Mouse (Mus musculus) embryonic facial prominence, embryonic 13.5 days (tissue): ENCODE measurements around the gene Runx3. TPM values are rescaled to one million over a fixed set of nuclear protein-coding genes. Genes with fewer than 3 reads are reported as not detected.

Experiments
- ATAC-seq: fragments of 200-750 bp; cut with Nextera tagmentation; 2 replicates; pipeline ENCODE4 v1.8.0; 2017; ENCODE audit warnings: low read depth; ENCODE audit not compliant: insufficient number of reproducible peaks, insufficient read depth, low FRiP score, low TSS enrichment
- H3K27ac ChIP-seq: fragments of 300-500 bp; sonication (generic); 2 replicates; pipeline ENCODE4 v1.5.1; 2015; ENCODE audit warnings: moderate library complexity, mild to moderate bottlenecking, inconsistent platforms
- H3K27me3 ChIP-seq: fragments of 300-500 bp; sonication (generic); 2 replicates; pipeline ENCODE4 v1.6.1; 2015; ENCODE audit warnings: mild to moderate bottlenecking, inconsistent platforms
- H3K36me3 ChIP-seq: fragments of 300-500 bp; sonication (generic); 2 replicates; pipeline ENCODE4 v1.6.1; 2015; ENCODE audit warnings: mild to moderate bottlenecking, inconsistent platforms
- H3K4me1 ChIP-seq: fragments of 300-500 bp; sonication (generic); 2 replicates; pipeline ENCODE4 v1.6.1; 2015; ENCODE audit warnings: inconsistent platforms
- H3K4me2 ChIP-seq: fragments of 300-500 bp; sonication (generic); 2 replicates; pipeline ENCODE4 v1.6.1; 2015; ENCODE audit warnings: moderate library complexity, mild to moderate bottlenecking, inconsistent platforms
- H3K4me3 ChIP-seq: fragments of 300-500 bp; sonication (generic); 2 replicates; pipeline ENCODE4 v1.5.1; 2015; ENCODE audit warnings: mild to moderate bottlenecking, inconsistent platforms
- H3K9ac ChIP-seq: fragments of 300-500 bp; sonication (generic); 2 replicates; pipeline ENCODE4 v1.6.1; 2015; ENCODE audit warnings: mild to moderate bottlenecking, inconsistent platforms
- H3K9me3 ChIP-seq: fragments of 300-500 bp; sonication (generic); 2 replicates; pipeline ENCODE4 v1.6.1; 2016; ENCODE audit warnings: inconsistent platforms
- WGBS: fragments of 180-500 bp; shearing (Covaris S2); methylation state at CpG from one replicate; pipeline ENCODE4 v1.1.7; 2015; ENCODE audit warnings: mixed read lengths; 5-methylcytosine and 5-hydroxymethylcytosine counted together
- polyA plus RNA-seq: library from polyadenylated mRNA; unstranded; fragments of >200 nt; fragmentation: Nextera tagmentation; extraction: Ambion mirVana; gene quantifications from 2 replicates; pipeline ENCODE4 v1.2.1, GENCODE M21; 2015

Runx3 gene
- polyA plus RNA-seq, 1 experiment from 2014 or later, result 3.1 TPM

DNA sequence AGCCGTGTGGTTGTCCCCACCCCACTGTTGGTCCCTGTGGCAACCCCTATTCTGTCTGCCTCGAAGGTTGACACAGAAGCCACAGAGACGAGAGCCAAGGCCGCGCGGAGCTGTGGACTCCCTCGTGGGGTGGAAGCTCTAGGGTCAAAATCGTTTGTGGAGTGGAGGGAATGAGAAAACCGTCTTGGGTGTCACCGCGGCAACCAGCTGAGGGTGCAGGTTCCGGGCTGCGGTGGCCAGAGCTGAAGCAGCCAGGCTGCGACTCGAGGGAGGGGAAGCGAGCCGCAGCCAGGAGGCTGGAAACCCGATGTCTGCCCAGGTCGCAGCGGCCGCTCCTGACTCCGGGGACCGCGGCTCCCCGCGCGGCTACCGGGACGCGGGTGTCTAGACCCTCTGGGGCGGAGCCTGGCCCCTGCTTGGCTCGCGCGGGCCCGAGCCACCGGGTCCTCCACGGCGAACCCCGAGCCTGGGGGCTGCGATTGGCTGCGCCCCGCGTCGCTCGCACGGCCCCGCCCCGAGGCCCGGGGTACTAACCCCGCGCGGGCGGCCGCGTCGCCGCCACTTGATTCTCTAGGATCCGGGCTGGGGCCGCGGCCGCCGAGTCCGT lies 31.6 kb downstream of the Runx3 start:
- no peaks in the 10 kb centered on the region for H3K9me3 ChIP-seq
- no peaks in the 10 kb centered on the region for H3K36me3 ChIP-seq
- under 1% methylated on average over 63 of the region's 63 CpGs for WGBS
- H3K27me3 ChIP-seq, result peaks cover 100% of the 10 kb centered on the region
- no peak overlapping the region for H3K27ac ChIP-seq
- no peak; the same call in 1 of the 2 replicates for ATAC-seq
- peak overlapping the region; percentile 49 for H3K4me3 ChIP-seq
- peak overlapping the region; percentile 61 for H3K9ac ChIP-seq
- peak overlapping the region; percentile 64 for H3K4me2 ChIP-seq
- H3K4me1 ChIP-seq, result peaks cover 78% of the 10 kb centered on the region

DNA sequence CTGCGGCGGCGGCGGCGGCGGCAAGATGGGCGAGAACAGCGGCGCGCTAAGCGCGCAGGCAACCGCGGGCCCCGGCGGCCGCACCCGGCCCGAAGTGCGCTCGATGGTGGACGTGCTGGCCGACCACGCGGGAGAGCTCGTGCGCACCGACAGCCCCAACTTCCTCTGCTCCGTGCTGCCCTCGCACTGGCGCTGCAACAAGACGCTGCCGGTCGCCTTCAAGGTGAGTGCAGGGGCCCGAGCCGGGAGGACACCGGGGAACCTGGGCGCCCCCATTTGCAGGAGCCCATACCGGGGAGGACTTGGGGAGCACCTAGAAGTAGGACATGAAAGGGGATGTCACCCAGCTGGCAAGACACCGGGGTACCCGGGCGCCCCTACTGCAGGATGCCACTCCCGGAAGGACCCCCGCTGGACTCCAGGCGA lies 32.4 kb downstream of the Runx3 start:
- Histone ChIP-seq H3K9me3 (no peaks in the 10 kb centered on the region), H3K27ac (no peak overlapping the region), H3K4me3 (peak overlapping the region; percentile 49), H3K4me1 (peaks cover 78% of the 10 kb centered on the region), H3K4me2 (peak overlapping the region; percentile 64), H3K9ac (peak overlapping the region; percentile 61), H3K27me3 (peaks cover 100% of the 10 kb centered on the region), H3K36me3 (no peaks in the 10 kb centered on the region)
- no peak for ATAC-seq
- WGBS, result 0% methylated on average over 45 of the region's 45 CpGs

DNA sequence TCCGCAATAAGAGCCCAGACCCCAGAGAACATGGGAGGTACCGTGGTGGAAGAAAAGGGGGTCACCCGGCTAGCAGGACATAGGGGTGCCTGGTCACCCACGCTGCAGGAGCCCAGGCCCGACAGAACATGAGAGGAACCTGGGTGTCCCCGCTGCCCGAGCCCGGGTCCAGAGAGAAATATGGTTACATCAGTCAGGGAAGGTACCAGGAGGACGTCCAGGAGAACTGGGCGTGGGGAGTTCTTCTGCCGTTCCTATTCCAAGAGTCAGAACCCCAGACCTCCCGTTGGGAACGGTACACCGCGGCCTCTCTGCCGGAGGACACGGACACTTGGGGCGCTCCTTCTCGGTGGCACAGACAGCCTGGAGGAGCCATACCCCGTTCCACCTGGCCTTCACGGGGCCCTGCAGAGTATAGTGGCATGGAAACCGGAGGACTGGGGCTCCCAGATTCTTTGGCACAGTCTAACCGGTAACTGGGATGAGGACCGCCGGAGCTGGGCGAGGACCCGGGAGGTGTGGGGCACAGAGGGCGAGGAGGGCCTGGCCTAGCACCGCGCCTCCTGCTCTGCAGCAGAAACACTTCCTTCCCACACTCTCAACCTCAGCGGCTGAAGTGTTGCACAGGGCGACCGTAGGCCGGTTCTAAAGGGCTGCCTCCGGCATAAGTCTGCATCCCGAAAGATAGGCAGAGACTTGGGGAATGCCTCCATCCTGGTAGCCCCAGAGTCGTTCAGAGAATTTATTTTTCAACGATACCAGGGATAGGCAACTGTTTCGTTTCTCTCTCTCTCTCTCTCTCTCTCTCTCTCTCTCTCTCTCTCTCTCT lies 33.0 kb downstream of the Runx3 start:
- Histone ChIP-seq H3K27ac (peak overlapping the region; percentile 29), H3K27me3 (peaks cover 100% of the 10 kb centered on the region), H3K4me1 (peaks cover 78% of the 10 kb centered on the region), H3K4me2 (peak overlapping the region; percentile 64), H3K4me3 (peak overlapping the region; percentile 49), H3K9ac (peak overlapping the region; percentile 61), H3K9me3 (no peaks in the 10 kb centered on the region), H3K36me3 (no peaks in the 10 kb centered on the region)
- ATAC-seq, result no peak
- 1% methylated on average over 39 of the region's 39 CpGs for WGBS

DNA sequence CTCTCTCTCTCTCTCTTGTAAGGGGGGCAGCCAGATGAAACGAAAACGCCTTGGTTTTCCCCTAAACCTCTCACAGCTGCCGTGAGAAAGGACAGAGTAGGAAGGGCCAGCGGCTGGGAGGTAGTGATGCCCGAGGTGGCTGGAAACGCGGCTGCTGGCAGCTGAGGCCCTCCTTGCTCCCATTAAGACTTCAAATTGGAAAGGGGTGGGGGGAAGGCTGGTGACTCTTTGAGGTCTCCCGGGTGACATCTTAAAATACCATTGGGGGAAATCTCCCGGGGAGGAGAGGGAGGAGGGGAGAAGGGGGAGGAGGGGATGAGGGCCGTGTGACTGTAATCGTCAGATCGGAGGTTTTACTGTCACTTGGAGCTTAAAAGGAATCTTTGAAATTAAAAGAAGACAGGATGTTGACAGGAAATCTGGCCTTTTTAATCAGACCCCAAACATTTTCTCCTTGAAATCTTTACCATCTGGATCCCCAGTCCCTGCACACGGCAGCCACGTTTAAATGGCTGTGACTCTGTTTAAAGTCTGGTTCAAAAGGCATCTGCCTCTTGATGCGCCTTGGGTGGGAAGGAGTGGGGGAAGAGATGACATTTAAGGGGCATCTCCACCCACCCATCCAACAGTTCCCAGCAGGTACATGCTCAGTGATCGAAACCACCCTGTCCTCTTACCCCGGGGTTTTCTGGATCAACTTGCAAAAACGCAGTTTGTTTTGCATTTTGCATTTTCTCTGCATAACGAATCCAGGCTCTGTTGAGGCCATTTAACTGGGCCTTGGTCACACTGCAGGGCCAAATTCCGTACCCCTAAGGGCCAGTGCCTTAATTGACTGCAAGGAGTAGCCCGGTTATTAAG lies 33.9 kb downstream of the Runx3 start:
- Histone ChIP-seq H3K4me3 (peak overlapping the region; percentile 49), H3K4me1 (peaks cover 82% of the 10 kb centered on the region), H3K36me3 (no peaks in the 10 kb centered on the region), H3K27me3 (peaks cover 100% of the 10 kb centered on the region), H3K9me3 (no peaks in the 10 kb centered on the region), H3K27ac (no peak overlapping the region; the same call in 1 of the 2 replicates), H3K4me2 (peak overlapping the region; percentile 64), H3K9ac (peak overlapping the region; percentile 16; the same call in 1 of the 2 replicates)
- WGBS, result 3% methylated on average over 21 of the region's 21 CpGs
- no peak for ATAC-seq

DNA sequence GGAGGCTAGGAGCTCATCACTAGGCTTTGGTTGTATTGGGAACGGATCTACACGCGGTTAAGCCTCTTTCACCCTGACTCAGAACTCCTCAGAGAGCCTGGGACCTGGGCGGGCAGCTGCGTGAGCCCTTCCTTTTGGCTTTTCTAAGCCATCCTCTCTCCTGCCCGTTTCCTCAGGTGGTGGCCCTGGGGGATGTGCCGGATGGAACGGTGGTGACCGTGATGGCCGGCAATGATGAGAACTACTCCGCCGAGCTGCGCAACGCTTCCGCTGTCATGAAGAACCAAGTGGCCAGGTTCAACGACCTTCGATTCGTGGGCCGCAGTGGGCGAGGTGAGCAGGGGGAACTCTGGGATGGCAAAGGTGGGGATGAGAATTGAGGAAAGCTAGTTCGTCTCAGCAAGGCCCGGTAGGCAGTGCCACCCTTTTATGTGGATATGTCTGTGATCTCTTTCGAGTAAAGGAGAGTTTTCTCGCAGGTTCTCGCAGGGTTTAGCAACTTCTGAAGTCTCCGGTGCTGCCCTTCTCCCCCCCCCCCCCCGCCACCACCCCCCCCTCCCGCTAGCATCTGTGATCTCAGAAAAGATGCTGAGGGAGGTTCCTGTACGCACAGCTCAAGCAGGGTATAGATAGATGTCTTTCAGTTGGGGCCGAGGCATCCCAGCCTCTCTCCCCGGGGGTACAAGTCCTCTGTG lies 34.8 kb downstream of the Runx3 start:
- Histone ChIP-seq H3K36me3 (no peaks in the 10 kb centered on the region), H3K9me3 (no peaks in the 10 kb centered on the region), H3K27ac (0 out of 2 replicates have a peak overlapping the region, but pooled peaks have one; percentile 39), H3K9ac (peak overlapping the region; percentile 16; the same call in 1 of the 2 replicates), H3K27me3 (peaks cover 100% of the 10 kb centered on the region), H3K4me1 (peaks cover 81% of the 10 kb centered on the region), H3K4me2 (peak overlapping the region; percentile 64), H3K4me3 (peak overlapping the region; percentile 49)
- 3% methylated on average over 30 of the region's 31 CpGs for WGBS
- ATAC-seq, result no peak

DNA sequence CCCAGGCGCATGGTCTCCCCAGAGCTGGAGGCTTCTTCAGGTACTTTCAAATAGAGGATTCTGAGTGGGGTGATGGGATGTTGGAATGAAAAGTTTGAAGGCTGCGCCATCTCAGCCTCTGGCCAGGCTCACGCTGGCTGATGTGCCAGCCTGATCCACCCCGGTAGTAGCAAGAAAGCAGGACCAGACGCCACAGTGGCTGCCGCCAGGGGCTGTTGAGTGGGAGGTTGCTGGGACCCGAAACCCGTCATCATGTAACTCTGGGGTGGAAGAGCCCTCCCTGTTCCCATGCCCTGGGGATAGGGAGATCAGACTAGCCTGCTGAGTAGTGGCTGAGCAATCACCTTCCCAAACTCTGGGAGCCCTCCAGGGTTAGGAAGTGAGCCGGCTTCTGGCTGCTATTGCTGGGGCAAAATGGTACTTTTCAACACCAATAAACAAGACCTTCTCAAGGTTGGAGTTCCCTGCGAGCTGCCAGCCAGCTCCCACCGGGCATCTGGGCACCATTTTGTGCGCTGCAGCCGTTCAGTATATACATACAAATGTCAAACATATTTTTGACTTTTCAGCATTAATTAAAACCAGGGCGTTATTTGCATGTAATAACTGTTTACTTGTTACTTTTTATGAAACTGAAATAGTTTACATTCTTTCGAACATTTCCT lies 35.5 kb downstream of the Runx3 start:
- WGBS, result 4% methylated on average over 15 of the region's 15 CpGs
- no peaks in the 10 kb centered on the region for H3K36me3 ChIP-seq
- no peak overlapping the region for H3K9ac ChIP-seq
- peaks cover 82% of the 10 kb centered on the region for H3K4me1 ChIP-seq
- peak overlapping the region; percentile 39; the same call in 1 of the 2 replicates for H3K27ac ChIP-seq
- ATAC-seq, result no peak
- no peaks in the 10 kb centered on the region for H3K9me3 ChIP-seq
- peaks cover 99% of the 10 kb centered on the region for H3K27me3 ChIP-seq
- H3K4me3 ChIP-seq, result peak overlapping the region; percentile 49
- H3K4me2 ChIP-seq, result peak overlapping the region; percentile 64

DNA sequence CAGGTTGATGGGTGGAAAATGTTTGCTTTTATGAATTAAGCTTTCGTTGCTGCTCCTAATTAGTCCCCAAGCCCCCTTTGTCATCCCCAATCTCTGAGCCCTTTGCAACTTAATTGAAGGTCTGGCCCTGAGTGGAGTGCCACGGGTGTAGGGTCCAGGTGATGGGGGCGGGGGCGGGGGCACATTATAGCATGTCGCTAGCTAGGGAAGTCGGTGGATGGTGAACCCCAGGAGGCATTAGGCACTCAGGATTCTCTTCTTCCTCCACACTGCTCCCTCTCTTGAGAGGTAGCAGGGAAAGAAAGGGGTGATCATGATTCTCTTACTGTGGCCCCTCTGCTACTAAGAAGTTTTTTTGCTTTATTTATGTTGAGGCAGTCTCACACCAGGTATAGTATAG lies 36.1 kb downstream of the Runx3 start:
- H3K4me2 ChIP-seq, result peak overlapping the region; percentile 31
- no peak overlapping the region for H3K9ac ChIP-seq
- peaks cover 85% of the 10 kb centered on the region for H3K4me1 ChIP-seq
- H3K27ac ChIP-seq, result no peak overlapping the region
- no peaks in the 10 kb centered on the region for H3K9me3 ChIP-seq
- peaks cover 98% of the 10 kb centered on the region for H3K27me3 ChIP-seq
- H3K36me3 ChIP-seq, result no peaks in the 10 kb centered on the region
- WGBS, result 8% methylated on average over 6 of the region's 6 CpGs
- H3K4me3 ChIP-seq, result no peak overlapping the region
- no peak for ATAC-seq

DNA sequence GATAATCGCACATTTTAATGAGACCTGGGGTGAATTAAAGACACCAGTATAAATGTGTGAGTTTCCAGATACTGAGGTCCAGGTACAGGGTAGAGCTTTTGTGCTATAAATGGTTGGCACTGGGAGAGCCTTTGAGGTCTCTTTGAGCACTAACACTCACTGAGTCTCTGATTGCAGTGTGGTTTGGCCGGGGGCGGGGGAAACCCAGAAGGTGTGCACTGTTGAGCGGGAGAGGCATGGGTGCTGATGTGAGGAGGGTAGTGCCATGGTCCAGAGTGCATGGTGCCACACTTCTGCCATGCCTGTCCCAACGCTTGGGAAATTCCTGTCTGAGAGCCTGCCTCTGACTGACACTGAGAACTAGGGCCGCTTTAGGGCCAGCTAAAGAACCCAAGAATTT lies 36.9 kb downstream of the Runx3 start:
- no peaks in the 10 kb centered on the region for H3K36me3 ChIP-seq
- H3K27me3 ChIP-seq, result peaks cover 90% of the 10 kb centered on the region
- WGBS, result 13% methylated on average over 6 of the region's 6 CpGs
- H3K4me2 ChIP-seq, result peak overlapping the region; percentile 31; the same call in 1 of the 2 replicates
- no peak overlapping the region for H3K9ac ChIP-seq
- no peaks in the 10 kb centered on the region for H3K9me3 ChIP-seq
- no peak overlapping the region for H3K27ac ChIP-seq
- no peak for ATAC-seq
- peaks cover 82% of the 10 kb centered on the region for H3K4me1 ChIP-seq
- H3K4me3 ChIP-seq, result no peak overlapping the region

DNA sequence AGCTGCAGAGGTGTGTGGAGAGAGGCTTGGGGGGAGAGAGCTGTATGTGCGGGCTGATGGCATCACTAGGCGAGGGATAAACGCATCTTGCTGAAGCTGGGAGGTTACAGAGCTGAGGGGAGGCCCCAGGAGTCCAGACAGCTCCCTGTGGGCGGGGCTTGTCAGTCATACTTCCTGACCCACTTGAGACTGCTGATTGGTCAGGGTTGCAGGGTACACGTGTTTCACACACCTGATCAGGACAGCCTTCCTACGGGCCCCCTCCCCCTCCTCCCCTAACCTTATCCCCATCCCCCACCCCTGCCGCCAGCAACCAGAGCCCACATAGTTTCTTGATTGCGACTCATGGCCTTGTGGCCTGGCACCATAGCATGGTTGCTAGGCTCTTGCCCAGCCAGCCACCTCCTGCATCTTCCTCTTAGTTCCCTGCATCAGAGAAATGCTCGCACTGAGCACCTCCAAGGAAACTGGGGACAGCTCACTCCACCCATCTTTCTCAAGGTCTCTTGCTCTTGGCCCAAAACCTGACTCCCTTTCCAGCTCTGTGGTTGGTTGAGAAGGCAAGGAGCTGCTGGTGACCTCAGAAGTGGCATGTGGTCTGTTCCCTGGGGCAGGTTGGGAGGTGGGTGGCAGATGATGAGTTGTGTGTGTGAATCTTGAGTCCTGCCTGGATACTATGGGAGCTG lies 38.4 kb downstream of the Runx3 start:
- 0 out of 2 replicates have a peak, but pooled peaks have one; percentile 44 for ATAC-seq
- peak overlapping the region; percentile 24; the same call in 1 of the 2 replicates for H3K4me2 ChIP-seq
- H3K9ac ChIP-seq, result no peak overlapping the region
- H3K9me3 ChIP-seq, result no peaks in the 10 kb centered on the region
- H3K36me3 ChIP-seq, result no peaks in the 10 kb centered on the region
- no peak overlapping the region for H3K27ac ChIP-seq
- no peak overlapping the region for H3K4me3 ChIP-seq
- peaks cover 68% of the 10 kb centered on the region for H3K4me1 ChIP-seq
- peaks cover 86% of the 10 kb centered on the region for H3K27me3 ChIP-seq
- WGBS, result 10% methylated on average over 9 of the region's 9 CpGs

DNA sequence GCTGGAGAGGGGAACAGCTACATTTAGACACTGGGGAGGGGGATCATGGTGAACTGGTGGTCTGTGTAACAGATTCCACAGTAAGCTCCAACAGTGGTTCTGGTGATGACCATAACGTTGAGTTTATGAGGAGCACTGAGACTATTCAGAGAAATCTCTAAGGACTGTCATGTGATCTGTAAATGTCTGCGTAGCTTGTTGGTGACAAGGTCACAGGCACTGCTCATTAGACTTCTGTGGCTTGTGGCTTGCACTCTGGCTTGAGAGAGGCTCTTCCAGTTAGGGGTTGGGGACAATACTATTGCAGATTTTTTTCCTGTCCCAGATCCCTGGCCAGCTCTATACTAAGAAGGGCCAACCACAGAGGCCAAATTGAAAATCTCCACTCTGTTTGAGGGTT lies 39.2 kb downstream of the Runx3 start:
- Histone ChIP-seq H3K27ac (no peak overlapping the region), H3K9ac (no peak overlapping the region), H3K27me3 (peaks cover 86% of the 10 kb centered on the region), H3K4me2 (no peak overlapping the region), H3K36me3 (no peaks in the 10 kb centered on the region), H3K4me3 (no peak overlapping the region), H3K4me1 (peaks cover 61% of the 10 kb centered on the region), H3K9me3 (no peaks in the 10 kb centered on the region)
- ATAC-seq, result no peak
- 47% methylated on average over 2 of the region's 2 CpGs for WGBS
